Mouse (Mus musculus) spleen, embryonic (tissue): Measurements from ENCODE around the gene Gstcd.

Source experiments
- CTCF ChIA-PET: fragments of 350-600 bp; sonication (Branson Sonifier 250); formaldehyde crosslinking; loops from one replicate; lab custom pipeline; 2022; lab: Charles Lee

Gene Gstcd

DNA sequence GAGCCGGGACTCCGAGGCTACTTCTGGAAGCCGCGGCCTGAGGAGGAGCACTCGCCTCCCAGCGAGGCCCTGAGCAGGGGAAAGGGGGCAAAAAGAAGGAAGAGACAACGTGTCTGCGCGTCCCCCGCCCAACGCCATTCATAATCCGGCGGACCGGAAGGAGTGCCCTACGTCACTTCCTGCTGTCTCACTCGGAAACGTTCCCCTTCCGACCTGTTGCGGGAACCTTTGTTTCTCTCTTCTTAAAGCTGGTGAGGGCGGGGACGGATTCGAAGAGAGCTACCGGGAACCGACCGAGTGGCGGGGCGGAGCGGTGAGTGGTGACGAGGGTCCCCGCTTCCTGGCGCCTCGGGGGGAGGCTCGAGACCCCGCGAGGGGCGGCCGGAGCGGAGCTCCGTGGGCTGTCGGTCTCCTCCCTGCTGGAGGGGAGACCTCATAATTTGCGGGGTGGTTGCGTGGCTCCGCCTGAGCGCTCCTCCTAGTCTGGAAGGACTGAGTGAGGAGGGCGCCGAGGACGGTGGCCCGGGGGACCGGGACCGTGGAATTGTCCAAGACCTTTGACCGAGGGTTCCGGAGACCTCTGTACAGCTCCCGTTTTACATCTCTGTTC lies at the start of gene Gstcd, which contains the start of gene Ints12:
Gene Gstcd, minus strand, starts transcription at position 370 of the 610 bp plus-strand sequence.
Gene Ints12, plus strand, starts transcription at position 177 of the 610 bp plus-strand sequence.
- CTCF ChIA-PET: no interaction called here

GRCm38 (mm10) chr3:133132611-133133010 lies 40.8 kb upstream of the Gstcd start:
- CTCF ChIA-PET: interaction anchor here (0.6 kb wide), 1 partner anchor 36 kb away, joined by 3 read pairs; no protein-coding TSS in a partner anchor

DNA sequence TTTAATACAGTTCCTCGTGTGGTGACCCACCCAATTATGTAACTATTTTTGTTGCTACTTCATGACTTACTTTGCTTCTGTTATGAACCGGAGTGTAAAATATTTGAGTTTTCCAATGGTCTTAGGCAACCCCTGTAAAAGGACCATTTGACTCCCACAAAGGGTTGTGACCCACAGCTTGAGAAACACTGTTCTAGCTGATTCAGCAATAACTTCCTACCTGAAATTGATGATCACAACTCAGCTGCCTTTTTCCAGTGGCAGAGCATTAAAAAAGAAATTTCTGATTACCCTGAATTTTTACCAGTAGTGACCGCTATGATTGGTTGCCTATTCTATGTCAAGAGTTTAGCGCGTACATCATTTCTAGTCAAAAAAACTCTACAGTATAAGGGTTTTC lies 39.5 kb upstream of the Gstcd start:
- CTCF ChIA-PET: interaction anchor here (0.8 kb wide), 1 partner anchor 10 kb away, joined by 11 read pairs; no protein-coding TSS in a partner anchor

DNA sequence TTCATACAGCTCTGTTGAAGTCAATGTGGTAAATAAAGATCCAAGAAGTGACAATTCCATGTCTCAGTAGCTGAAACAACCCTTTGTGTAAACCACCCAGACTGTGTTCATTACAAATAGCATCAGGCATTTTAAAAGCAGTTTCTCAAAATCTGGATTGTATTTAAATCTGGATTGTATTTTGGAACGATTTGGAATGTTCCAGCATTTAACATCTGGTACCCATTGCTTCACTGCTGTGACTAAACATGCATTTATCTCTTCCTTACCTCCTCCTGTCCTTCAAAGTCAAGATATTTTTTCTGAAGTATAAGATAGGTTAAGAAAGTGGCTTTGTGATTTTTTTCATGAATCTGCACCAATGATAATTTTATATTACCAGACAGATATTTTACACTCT lies 21.4 kb upstream of the Gstcd start:
- CTCF ChIA-PET: no interaction called here

DNA sequence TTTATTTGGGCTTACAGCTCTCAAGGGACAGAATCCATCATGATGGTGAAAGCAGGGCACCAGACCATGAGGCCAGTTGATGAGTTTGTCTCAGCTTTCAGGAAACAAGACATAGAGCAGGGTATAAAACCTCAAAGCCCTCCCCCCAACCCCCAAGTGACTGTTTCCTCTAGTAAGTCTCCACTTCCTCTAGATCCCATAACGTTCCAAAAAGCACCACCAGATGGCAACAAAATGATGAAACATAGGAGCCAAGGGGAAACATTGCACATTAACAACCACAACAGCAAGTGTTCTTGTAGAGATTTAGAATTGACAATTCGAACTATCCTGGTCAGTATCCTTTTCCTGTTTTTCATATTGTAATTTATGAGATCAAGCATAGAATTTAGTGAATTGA lies 19.9 kb upstream of the Gstcd start:
- CTCF ChIA-PET: no interaction called here

GRCm38 (mm10) chr3:133109844-133110243 lies 18.0 kb upstream of the Gstcd start:
- CTCF ChIA-PET: no interaction called here

- CTCF ChIA-PET: no interaction called here
Measured at GRCm38 (mm10) chr3:133108731-133109130, 16.9 kb upstream of the Gstcd start.

GRCm38 (mm10) chr3:133104436-133104835 lies 12.6 kb upstream of the Gstcd start:
- CTCF ChIA-PET: no interaction called here

GRCm38 (mm10) chr3:133103768-133104167 lies 11.9 kb upstream of the Gstcd start:
- CTCF ChIA-PET: no interaction called here

GRCm38 (mm10) chr3:133098909-133099308 lies 7.1 kb upstream of the Gstcd start:
- CTCF ChIA-PET: no interaction called here

DNA sequence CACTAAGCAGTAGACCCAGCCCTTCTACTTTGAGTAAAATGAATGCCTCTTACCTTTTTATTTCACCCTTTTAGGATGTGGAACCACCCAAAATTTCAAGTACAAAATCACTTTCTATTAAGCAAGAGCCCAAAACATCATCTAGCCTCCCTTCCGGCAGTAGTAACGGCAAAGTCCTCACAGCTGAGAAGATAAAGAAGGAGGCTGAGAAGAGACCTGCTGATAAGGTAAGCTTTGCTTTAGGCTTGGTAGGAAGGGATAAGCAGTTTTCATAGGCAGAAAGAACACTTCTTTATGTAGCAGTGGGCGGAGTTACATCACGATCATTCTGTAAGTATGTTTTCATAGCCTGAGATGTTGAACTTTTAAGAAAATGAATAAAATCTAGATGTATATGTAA lies 6.5 kb upstream of the Gstcd start:
- CTCF ChIA-PET: no interaction called here

- CTCF ChIA-PET: no interaction called here
Measured at GRCm38 (mm10) chr3:133097936-133098335, 6.1 kb upstream of the Gstcd start.

DNA sequence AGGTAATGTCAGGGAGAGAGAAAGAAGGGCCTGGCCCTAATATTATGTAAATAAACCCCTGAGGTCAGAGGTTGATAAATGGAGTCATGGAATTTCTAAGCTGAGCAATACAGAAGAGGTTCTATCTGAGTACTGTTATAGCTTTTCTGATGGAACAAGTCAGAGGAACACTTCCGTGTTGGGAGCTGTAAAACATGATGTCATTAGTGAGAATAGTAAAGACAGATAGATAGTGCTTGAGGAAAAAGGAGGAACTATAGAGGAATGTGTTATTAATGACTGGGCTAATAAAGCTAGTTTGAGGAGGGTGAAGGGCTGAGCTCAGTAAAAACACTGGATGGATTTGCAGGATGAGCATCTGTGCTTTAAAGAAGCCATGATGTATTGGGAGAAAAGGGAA lies 2.5 kb upstream of the Gstcd start:
- CTCF ChIA-PET: no interaction called here

DNA sequence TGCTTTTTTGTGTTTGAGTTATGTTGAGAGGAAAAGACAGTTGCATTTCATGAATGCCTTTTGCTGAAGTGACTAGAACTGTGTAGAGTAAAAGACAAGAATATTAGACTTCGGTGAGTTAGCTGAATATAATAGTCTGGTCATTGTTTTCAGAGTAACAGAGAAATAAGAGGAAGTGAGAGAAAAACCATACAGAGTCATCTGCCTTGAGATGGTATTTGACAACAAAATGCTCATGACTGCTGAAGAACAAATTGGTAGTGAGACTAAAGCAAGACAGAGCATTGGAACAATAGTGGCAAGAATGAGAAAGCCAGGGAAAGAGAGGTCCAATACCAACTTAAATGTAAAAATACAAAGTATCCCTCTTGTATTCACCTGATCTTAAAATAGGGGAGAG lies 1.1 kb upstream of the Gstcd start:
- CTCF ChIA-PET: no interaction called here

- CTCF ChIA-PET: no interaction called here
Measured at GRCm38 (mm10) chr3:133092274-133092853, 531 bp upstream of the Gstcd start.

GRCm38 (mm10) chr3:133091121-133091663 lies 641 bp downstream of the Gstcd start:
- CTCF ChIA-PET: interaction anchor here (0.6 kb wide), 1 partner anchor 352 kb away, joined by 4 read pairs; no protein-coding TSS in a partner anchor

DNA sequence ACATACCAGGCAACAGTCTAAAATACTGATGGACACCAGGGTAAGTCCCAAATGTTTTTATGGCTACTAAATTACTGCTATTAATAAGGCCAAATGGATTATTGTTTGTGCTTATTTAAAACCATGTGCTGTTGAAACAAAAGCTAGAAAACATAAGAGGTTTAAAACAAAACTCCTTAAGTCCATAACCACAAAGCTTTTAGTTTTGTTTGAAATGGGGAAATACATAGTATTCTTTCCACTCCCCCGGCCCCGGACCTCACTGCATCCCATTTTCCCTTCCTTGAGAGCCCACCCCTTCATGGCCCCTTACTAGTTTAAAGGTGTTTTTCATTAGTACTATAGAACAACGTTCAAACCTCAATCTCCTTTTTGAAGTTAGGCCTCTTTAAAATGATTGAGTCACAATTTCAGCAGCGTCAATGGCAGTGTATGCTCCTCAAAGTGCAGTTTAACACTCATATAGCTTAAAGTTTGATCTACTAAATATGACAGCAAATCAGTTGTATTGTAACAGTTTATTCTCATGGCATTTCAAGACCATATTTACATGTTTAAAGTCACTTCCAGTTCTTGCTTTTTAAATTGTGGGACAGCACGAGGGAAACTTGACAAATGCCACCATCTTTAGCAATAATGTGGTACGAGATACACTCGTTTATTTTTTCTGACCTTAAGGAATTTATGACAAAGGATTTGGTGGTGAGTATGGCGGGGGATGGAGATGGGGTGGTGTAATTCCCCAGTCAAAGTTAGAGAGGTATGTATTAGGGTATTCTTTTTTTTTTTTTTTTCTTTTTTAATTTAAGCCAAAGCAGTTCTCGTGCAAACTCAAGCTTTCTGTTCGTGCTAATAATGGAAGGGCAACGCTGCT lies 1.3 kb downstream of the Gstcd start:
- CTCF ChIA-PET: interaction anchor here (0.6 kb wide), 1 partner anchor 351 kb away, joined by 4 read pairs; no protein-coding TSS in a partner anchor

GRCm38 (mm10) chr3:133085858-133086257 lies 6.0 kb downstream of the Gstcd start:
- CTCF ChIA-PET: interaction anchor here (1.4 kb wide), 1 partner anchor 187 kb away, joined by 4 read pairs; no protein-coding TSS in a partner anchor

GRCm38 (mm10) chr3:133082736-133083135 lies 9.1 kb downstream of the Gstcd start:
- CTCF ChIA-PET: no interaction called here

GRCm38 (mm10) chr3:133075560-133075959 lies 16.3 kb downstream of the Gstcd start:
- CTCF ChIA-PET: no interaction called here

GRCm38 (mm10) chr3:133052068-133052467 lies 39.8 kb downstream of the Gstcd start:
- CTCF ChIA-PET: no interaction called here
